Mouse (Mus musculus) intestine, embryonic 16.5 days (tissue): ENCODE measurements around the gene Tm9sf2. TPM values are rescaled to one million over a fixed set of nuclear protein-coding genes. Genes with fewer than 3 reads are reported as not detected.

Source experiments
- ATAC-seq: fragments of 200-750 bp; cut with Nextera tagmentation; 2 replicates; pipeline ENCODE4 v1.8.0; 2017; ENCODE audit warnings: moderate TSS enrichment, moderate library complexity
- H3K27ac ChIP-seq: fragments of 300-500 bp; sonication (generic); 2 replicates; pipeline ENCODE4 v1.5.1; 2014; ENCODE audit warnings: mild to moderate bottlenecking, low read length
- H3K27me3 ChIP-seq: fragments of 300-500 bp; sonication (generic); replicated peaks from 2 replicates; pipeline ENCODE4 v1.6.1; 2014; ENCODE audit warnings: low read length, control low read depth, mixed read lengths; ENCODE audit not compliant: control insufficient read depth, insufficient read depth
- H3K36me3 ChIP-seq: fragments of 300-500 bp; sonication (generic); 2 replicates; pipeline ENCODE4 v1.6.1; 2014; ENCODE audit warnings: low read length, control low read depth; ENCODE audit not compliant: control insufficient read depth, insufficient read depth
- H3K4me1 ChIP-seq: fragments of 300-500 bp; sonication (generic); 2 replicates; pipeline ENCODE4 v1.6.1; 2014; ENCODE audit warnings: low read length, control low read depth, mixed read lengths; ENCODE audit not compliant: control insufficient read depth, insufficient read depth
- H3K4me2 ChIP-seq: fragments of 300-500 bp; sonication (generic); 2 replicates; pipeline ENCODE4 v1.6.1; 2014; ENCODE audit warnings: low read depth, low read length, control low read depth
- H3K4me3 ChIP-seq: fragments of 300-500 bp; sonication (generic); 2 replicates; pipeline ENCODE4 v1.5.1; 2014; ENCODE audit warnings: mild to moderate bottlenecking, low read length
- H3K9ac ChIP-seq: fragments of 300-500 bp; sonication (generic); 2 replicates; pipeline ENCODE4 v1.6.1; 2014; ENCODE audit warnings: low read depth, low read length
- H3K9me3 ChIP-seq: fragments of 300-500 bp; sonication (generic); 2 replicates; pipeline ENCODE4 v1.6.1; 2016; ENCODE audit warnings: low read length, control low read depth; ENCODE audit not compliant: control insufficient read depth
- WGBS: fragments of 180-500 bp; shearing (Covaris S2); extraction: QIAGEN DNeasy Blood & Tissue Kit; methylation state at CpG from one replicate; pipeline ENCODE4 v1.1.7; 2014; 5-methylcytosine and 5-hydroxymethylcytosine counted together
- polyA plus RNA-seq: library from polyadenylated mRNA; unstranded; fragments of >200 nt; fragmentation: Nextera tagmentation; extraction: Ambion mirVana; gene quantifications from 2 replicates; pipeline ENCODE4 v1.2.1, GENCODE M21; 2015

Tm9sf2 gene
- polyA plus RNA-seq, 1 experiment from 2014 or later = 293 TPM

GRCm38 (mm10) chr14:122145374-122145773 lies 38.5 kb downstream of the Tm9sf2 start:
- Histone ChIP-seq H3K4me1 (no peaks in the 10 kb centered on the region), H3K36me3 (peaks cover 10% of the 10 kb centered on the region), H3K27ac (no peak overlapping the region), H3K9me3 (no peaks in the 10 kb centered on the region), H3K9ac (no peak overlapping the region), H3K4me3 (no peak overlapping the region), H3K4me2 (no peak overlapping the region), H3K27me3 (no peaks in the 10 kb centered on the region)
- no peak for ATAC-seq
- WGBS = 78% methylated on average over 1 of the region's 1 CpGs

- no peak for ATAC-seq
- H3K27me3 ChIP-seq = no peaks in the 10 kb centered on the region
- no peak overlapping the region for H3K27ac ChIP-seq
- H3K36me3 ChIP-seq = peaks cover 3% of the 10 kb centered on the region; the same call in 1 of the 2 replicates
- no peaks in the 10 kb centered on the region for H3K4me1 ChIP-seq
- no peak overlapping the region for H3K4me3 ChIP-seq
- WGBS = 88% methylated on average over 5 of the region's 5 CpGs
- no peaks in the 10 kb centered on the region for H3K9me3 ChIP-seq
- H3K9ac ChIP-seq = no peak overlapping the region
- no peak overlapping the region for H3K4me2 ChIP-seq
Measured at GRCm38 (mm10) chr14:122150616-122151015, 43.8 kb downstream of the Tm9sf2 start.

- H3K9ac ChIP-seq = no peak overlapping the region
- H3K9me3 ChIP-seq = no peaks in the 10 kb centered on the region
- H3K27ac ChIP-seq = no peak overlapping the region
- H3K4me3 ChIP-seq = no peak overlapping the region
- no peaks in the 10 kb centered on the region for H3K4me1 ChIP-seq
- H3K4me2 ChIP-seq = no peak overlapping the region
- no peak for ATAC-seq
- 88% methylated on average over 7 of the region's 7 CpGs for WGBS
- H3K36me3 ChIP-seq = peaks cover 5% of the 10 kb centered on the region
- H3K27me3 ChIP-seq = no peaks in the 10 kb centered on the region
Measured at GRCm38 (mm10) chr14:122157738-122158137, 50.9 kb downstream of the Tm9sf2 start.

- Histone ChIP-seq H3K4me3 (no peak overlapping the region), H3K9me3 (no peaks in the 10 kb centered on the region), H3K4me2 (no peak overlapping the region), H3K9ac (no peak overlapping the region), H3K27ac (no peak overlapping the region), H3K4me1 (no peaks in the 10 kb centered on the region), H3K27me3 (no peaks in the 10 kb centered on the region), H3K36me3 (peaks cover 5% of the 10 kb centered on the region)
- no peak for ATAC-seq
- WGBS = 100% methylated on average over 1 of the region's 1 CpGs
Measured at GRCm38 (mm10) chr14:122160916-122161315, 54.1 kb downstream of the Tm9sf2 start.

- H3K27me3 ChIP-seq = no peaks in the 10 kb centered on the region
- no peak overlapping the region for H3K27ac ChIP-seq
- H3K4me3 ChIP-seq = no peak overlapping the region
- no peaks in the 10 kb centered on the region for H3K9me3 ChIP-seq
- no peaks in the 10 kb centered on the region for H3K36me3 ChIP-seq
- WGBS = 83% methylated on average over 7 of the region's 7 CpGs
- H3K4me1 ChIP-seq = no peaks in the 10 kb centered on the region
- no peak overlapping the region for H3K4me2 ChIP-seq
- H3K9ac ChIP-seq = no peak overlapping the region
- ATAC-seq = no peak
Measured at GRCm38 (mm10) chr14:122168912-122169311, 62.1 kb downstream of the Tm9sf2 start.

- Histone ChIP-seq H3K9ac (no peak overlapping the region), H3K4me1 (no peaks in the 10 kb centered on the region), H3K27me3 (no peaks in the 10 kb centered on the region), H3K9me3 (no peaks in the 10 kb centered on the region), H3K4me3 (no peak overlapping the region), H3K4me2 (no peak overlapping the region), H3K36me3 (no peaks in the 10 kb centered on the region), H3K27ac (no peak overlapping the region)
- no peak for ATAC-seq
- 64% methylated on average over 7 of the region's 7 CpGs for WGBS
Measured at GRCm38 (mm10) chr14:122170202-122170781, 63.5 kb downstream of the Tm9sf2 start.

- WGBS = 63% methylated on average over 7 of the region's 7 CpGs
- peak; percentile 72; the same call in 1 of the 2 replicates for ATAC-seq
- H3K36me3 ChIP-seq = no peaks in the 10 kb centered on the region
Measured at GRCm38 (mm10) chr14:122171031-122171430, 64.2 kb downstream of the Tm9sf2 start.

GRCm38 (mm10) chr14:122176263-122176798 lies 69.5 kb downstream of the Tm9sf2 start:
- no peaks in the 10 kb centered on the region for H3K9me3 ChIP-seq
- H3K9ac ChIP-seq = no peak overlapping the region
- 73% methylated on average over 14 of the region's 14 CpGs for WGBS
- H3K4me3 ChIP-seq = no peak overlapping the region
- no peaks in the 10 kb centered on the region for H3K27me3 ChIP-seq
- H3K4me2 ChIP-seq = no peak overlapping the region
- ATAC-seq = no peak
- no peaks in the 10 kb centered on the region for H3K36me3 ChIP-seq
- H3K27ac ChIP-seq = no peak overlapping the region
- no peaks in the 10 kb centered on the region for H3K4me1 ChIP-seq

More at GRCm38 (mm10) chr14:122171031-122171430, 64.2 kb downstream of the Tm9sf2 start:
- no peaks in the 10 kb centered on the region for H3K4me1 ChIP-seq
- no peak overlapping the region for H3K4me2 ChIP-seq
- H3K4me3 ChIP-seq = no peak overlapping the region
- no peak overlapping the region for H3K27ac ChIP-seq
- no peaks in the 10 kb centered on the region for H3K27me3 ChIP-seq
- H3K9ac ChIP-seq = no peak overlapping the region
- H3K9me3 ChIP-seq = no peaks in the 10 kb centered on the region

GRCm38 (mm10) chr14:122179262-122179661 lies 72.4 kb downstream of the Tm9sf2 start:
- WGBS = 72% methylated on average over 16 of the region's 16 CpGs
- peaks cover 3% of the 10 kb centered on the region; the same call in 1 of the 2 replicates for H3K4me1 ChIP-seq
- H3K36me3 ChIP-seq = no peaks in the 10 kb centered on the region
- no peak overlapping the region for H3K4me2 ChIP-seq
- no peak overlapping the region for H3K27ac ChIP-seq
- H3K9ac ChIP-seq = no peak overlapping the region
- no peaks in the 10 kb centered on the region for H3K9me3 ChIP-seq
- ATAC-seq = no peak
- no peak overlapping the region for H3K4me3 ChIP-seq
- H3K27me3 ChIP-seq = no peaks in the 10 kb centered on the region
